23 mouse cellular contexts compared by ENCODE assay signal in the genomic region with DNA sequence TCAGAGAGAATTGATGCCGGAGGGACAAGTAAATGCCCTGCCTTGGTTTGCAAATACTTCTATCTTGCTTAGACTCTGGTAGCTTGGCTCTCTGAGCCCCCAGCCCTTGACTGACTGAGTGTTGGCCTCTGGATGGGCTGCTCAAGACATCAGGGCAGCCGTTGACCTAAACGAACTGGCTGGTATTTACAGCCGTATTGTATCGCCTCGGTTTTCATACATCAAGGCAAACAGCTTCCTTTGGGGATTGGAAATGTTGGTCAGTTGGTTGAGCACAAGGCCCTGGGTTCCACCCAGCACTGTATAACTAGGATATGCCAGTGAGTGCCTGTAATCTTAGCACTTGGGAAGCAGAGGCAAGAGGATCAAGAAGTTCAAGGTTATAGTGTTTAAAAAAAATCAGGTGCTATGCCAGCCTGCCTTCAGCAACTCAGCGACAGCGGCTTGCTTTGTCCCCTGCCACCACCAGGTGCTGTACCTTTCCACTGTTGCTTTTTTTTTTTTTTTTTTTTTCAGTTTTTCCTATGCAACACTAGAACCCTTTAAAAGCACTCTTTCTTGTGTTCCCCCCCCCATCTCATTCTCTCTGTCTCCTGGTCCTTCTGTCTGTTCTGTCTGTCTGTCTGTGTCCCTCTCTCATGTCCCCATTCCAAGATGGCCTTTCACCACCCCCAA.
DNase-seq lines count a peak whose midpoint lies in the region; ATAC-seq and TF ChIP-seq lines count a peak whose summit lies in the region.
"Had no signal": no experiment of that assay in that cellular context is flagged by ENCODE, and none has a peak within 500 bp of the region (broad histone marks: within the 10 kb centered on the region; RNA-seq: fewer than 3 reads in every experiment).

No protein-coding gene starts in this region.

- no peak for ATAC-seq in heart, postnatal 0 days (ENCODE audit: insufficient read depth, low read depth)
- ATAC-seq: activated CD4-positive, CD25-positive, alpha-beta regulatory T cell, adult 4 months; forebrain, embryonic 14.5 days had no signal

- peaks cover 60% of the 10 kb centered on the region for H3K4me1 ChIP-seq in heart, embryonic 10.5 days
- H3K4me1 ChIP-seq in heart, postnatal 0 days (ENCODE audit: control insufficient read depth, insufficient read depth): peaks cover 43% of the 10 kb centered on the region
- peaks cover 44% of the 10 kb centered on the region for H3K4me1 ChIP-seq in E14TG2a.4 (replicated peaks; ENCODE audit: low read depth, low read length)
- H3K4me1 ChIP-seq: stomach, embryonic 15.5 days had no signal

- intact Hi-C loops in heart, postnatal 10 days (cut with DNase I): no loop called here

- peak; percentile 68 for DNase-seq in heart, embryonic 10.5 days (ENCODE audit: low spot score)
- DNase-seq in heart, postnatal 10 days: no peak
- DNase-seq in heart, postnatal 0 days (ENCODE audit: low spot score): no peak
- no peak for DNase-seq in heart, adult 8-10 months (ENCODE audit: low spot score)
- DNase-seq in thymus, postnatal 14 days: peak; percentile 57
- DNase-seq in layer of hippocampus, postnatal 36 days: no peak
- DNase-seq: adrenal gland, postnatal 10 days; B cell, adult 2 months; cerebellum, adult 9-10 months; lung, adult 18-20 months; lung, postnatal 14 days; midbrain, embryonic 14.5 days; right cerebral cortex, postnatal 14 days had no signal

- H3K9me3 ChIP-seq in heart, embryonic 10.5 days: no peaks in the 10 kb centered on the region
- H3K9me3 ChIP-seq in heart, postnatal 0 days (replicated peaks; ENCODE audit: control insufficient read depth, low read length): no peaks in the 10 kb centered on the region
- H3K9me3 ChIP-seq in E14TG2a.4 (ENCODE audit: low read length): no peaks in the 10 kb centered on the region
- H3K9me3 ChIP-seq: G1E; hindbrain, embryonic 12.5 days; limb, embryonic 10.5 days; neural tube, embryonic 15.5 days; stomach, embryonic 15.5 days had no signal

- no peaks in the 10 kb centered on the region for H3K27me3 ChIP-seq in heart, embryonic 10.5 days (ENCODE audit: insufficient read depth, poor library complexity, severe bottlenecking)
- H3K27me3 ChIP-seq in heart, postnatal 0 days (ENCODE audit: control insufficient read depth, insufficient read depth, low read length): no peaks in the 10 kb centered on the region
- 0 out of 2 replicates have a peak, but pooled peaks cover 3% of the 10 kb centered on the region for H3K27me3 ChIP-seq in E14TG2a.4 (ENCODE audit: insufficient read depth, low read length)
- H3K27me3 ChIP-seq: hindbrain, embryonic 12.5 days; neural tube, embryonic 15.5 days; stomach, embryonic 15.5 days had no signal

- H3K9ac ChIP-seq in heart, postnatal 0 days (replicated peaks; ENCODE audit: low read depth, low read length): no peak overlapping the region
- H3K9ac ChIP-seq: hindbrain, embryonic 12.5 days; neural tube, embryonic 15.5 days; stomach, embryonic 15.5 days had no signal

- peak; percentile 10; the same call in 1 of the 2 replicates for TF ChIP-seq CTCF in heart, postnatal 0 days (IDR thresholded peaks at IDR 0.05; ENCODE audit: low read depth)
- 0 out of 2 replicates have a peak, but pooled peaks have one; percentile 2 for TF ChIP-seq CTCF in E14TG2a.4 (conservative IDR thresholded peaks at IDR 0.05; ENCODE audit: low read length)

- no peak overlapping the region for H3K4me3 ChIP-seq in heart, embryonic 10.5 days
- H3K4me3 ChIP-seq in heart, postnatal 0 days (ENCODE audit: low read depth, low read length): no peak overlapping the region
- no peak overlapping the region for H3K4me3 ChIP-seq in E14TG2a.4 (replicated peaks; ENCODE audit: low read length)
- H3K4me3 ChIP-seq: hindbrain, embryonic 12.5 days; limb, embryonic 10.5 days; myocyte; neural tube, embryonic 15.5 days; stomach, embryonic 15.5 days had no signal

- no peak overlapping the region for H3K4me2 ChIP-seq in heart, postnatal 0 days (ENCODE audit: low read depth, low read length)
- H3K4me2 ChIP-seq: hindbrain, embryonic 12.5 days; liver, embryonic 11.5 days; neural tube, embryonic 15.5 days; stomach, embryonic 15.5 days had no signal

- peak overlapping the region; percentile 84 for H3K27ac ChIP-seq in heart, embryonic 10.5 days
- peak overlapping the region; percentile 80 for H3K27ac ChIP-seq in heart, postnatal 0 days (ENCODE audit: low read depth)
- H3K27ac ChIP-seq: hindbrain, embryonic 12.5 days; neural tube, embryonic 15.5 days; stomach, embryonic 15.5 days had no signal

- TF ChIP-seq EP300 in heart, postnatal 0 days (IDR thresholded peaks at IDR 0.05; ENCODE audit: low read depth): no peak

- 72% methylated on average over 8 of the region's 8 CpGs for WGBS in heart, embryonic 10.5 days
- 80% methylated on average over 8 of the region's 8 CpGs for WGBS in heart, postnatal 0 days

- H3K36me3 ChIP-seq in heart, embryonic 10.5 days: no peaks in the 10 kb centered on the region
- no peaks in the 10 kb centered on the region for H3K36me3 ChIP-seq in heart, postnatal 0 days (replicated peaks; ENCODE audit: control insufficient read depth, insufficient read depth, low read length)
- no peaks in the 10 kb centered on the region for H3K36me3 ChIP-seq in E14TG2a.4 (ENCODE audit: insufficient read depth, low read length)
- H3K36me3 ChIP-seq: G1E; hindbrain, embryonic 12.5 days; limb, embryonic 10.5 days; neural tube, embryonic 15.5 days; stomach, embryonic 15.5 days had no signal

Comparison
In these comparisons a context has a peak if more than half of its experiments do, and no peak if none do; other contexts are left out.
1. DNase-seq: peak in heart, embryonic 10.5 days (single experiment) and thymus, postnatal 14 days (single experiment); none in heart, postnatal 10 days (0 of 2), heart, postnatal 0 days (single experiment), heart, adult 8-10 months (single experiment) and layer of hippocampus, postnatal 36 days (0 of 2).